Mouse (Mus musculus) adrenal gland, adult (tissue): ENCODE results near the gene Tmem95.

Experiments
- DNase-seq, 2 experiments: peaks; one replicate each; pipeline ENCODE4 v3.0.0; 2022 to 2023; ENCODE audit warnings: low spot score in 1 of 2; ENCODE audit not compliant: inconsistent age in 2 of 2

The Tmem95 gene

GRCm38 (mm10) chr11:69877878-69878277 is at the start of gene Tmem95:
Gene Tmem95, minus strand, starts transcription at chr11:69878018.
- DNase-seq: no peak

DNA sequence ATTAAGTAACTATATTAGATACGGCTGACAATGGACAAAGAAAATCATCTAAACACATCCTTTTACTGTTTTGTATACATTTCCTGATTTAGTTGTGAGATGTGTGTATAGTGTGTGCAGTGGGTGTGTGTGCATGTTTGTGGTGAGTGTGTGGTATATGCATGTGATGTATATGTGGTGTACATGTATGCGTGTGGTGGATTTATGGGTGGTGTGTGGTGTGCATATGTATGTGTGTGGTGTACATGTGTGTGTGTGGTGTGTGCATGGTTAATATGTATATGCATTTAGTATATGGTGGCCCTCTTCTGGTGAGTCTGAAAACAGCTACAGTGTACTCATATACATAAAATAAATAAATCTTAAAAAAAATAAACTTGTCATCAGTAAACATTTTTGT is 49.7 kb upstream of the Tmem95 start:
- DNase-seq: no peak

- DNase-seq: peak in 1 of 2 experiments; percentile 70
Observed at GRCm38 (mm10) chr11:69922796-69923195, 45.0 kb upstream of the Tmem95 start.

DNA sequence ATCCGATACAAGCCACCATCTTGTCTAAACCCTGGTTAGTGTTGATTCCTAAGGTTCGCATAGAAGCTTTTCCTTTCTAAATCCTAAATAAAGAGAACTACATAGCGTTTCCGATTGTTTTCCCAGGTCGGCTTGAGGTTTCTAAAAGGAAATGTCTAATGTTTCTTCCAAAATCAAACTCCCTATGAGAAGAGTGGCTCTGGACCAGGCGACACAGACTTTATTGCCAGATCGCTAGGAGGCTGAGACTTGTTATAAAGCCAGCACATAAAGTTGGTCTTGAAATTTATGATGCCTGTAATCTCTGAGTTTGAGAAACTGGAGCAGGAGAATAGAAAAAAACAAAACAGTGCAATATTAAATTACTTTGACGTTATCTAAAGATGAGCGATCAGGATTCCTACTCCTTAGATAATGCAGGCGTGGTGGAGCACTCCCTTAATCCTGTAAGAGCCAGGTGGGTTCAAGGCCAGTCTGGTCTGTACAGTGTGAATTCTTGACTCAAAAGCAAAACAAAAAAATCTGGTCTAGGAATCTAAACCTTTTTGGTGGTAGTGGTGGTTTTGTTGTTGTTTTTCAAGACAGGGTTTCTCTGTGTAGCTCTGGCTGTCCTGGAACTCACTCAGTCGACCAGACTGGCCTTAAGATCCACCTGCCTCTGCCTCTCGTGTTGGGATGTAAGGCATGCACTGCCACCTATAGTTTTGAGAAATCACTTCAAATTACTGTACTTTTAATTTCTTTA is 44.4 kb upstream of the Tmem95 start:
- peak in 1 of 2 experiments; percentile 81 for DNase-seq

- DNase-seq: peak; percentile 100
Observed at GRCm38 (mm10) chr11:69921114-69922011, 43.5 kb upstream of the Tmem95 start, which contains the start of gene Eif5a. Gene Eif5a, minus strand, starts transcription at chr11:69921958.

DNA sequence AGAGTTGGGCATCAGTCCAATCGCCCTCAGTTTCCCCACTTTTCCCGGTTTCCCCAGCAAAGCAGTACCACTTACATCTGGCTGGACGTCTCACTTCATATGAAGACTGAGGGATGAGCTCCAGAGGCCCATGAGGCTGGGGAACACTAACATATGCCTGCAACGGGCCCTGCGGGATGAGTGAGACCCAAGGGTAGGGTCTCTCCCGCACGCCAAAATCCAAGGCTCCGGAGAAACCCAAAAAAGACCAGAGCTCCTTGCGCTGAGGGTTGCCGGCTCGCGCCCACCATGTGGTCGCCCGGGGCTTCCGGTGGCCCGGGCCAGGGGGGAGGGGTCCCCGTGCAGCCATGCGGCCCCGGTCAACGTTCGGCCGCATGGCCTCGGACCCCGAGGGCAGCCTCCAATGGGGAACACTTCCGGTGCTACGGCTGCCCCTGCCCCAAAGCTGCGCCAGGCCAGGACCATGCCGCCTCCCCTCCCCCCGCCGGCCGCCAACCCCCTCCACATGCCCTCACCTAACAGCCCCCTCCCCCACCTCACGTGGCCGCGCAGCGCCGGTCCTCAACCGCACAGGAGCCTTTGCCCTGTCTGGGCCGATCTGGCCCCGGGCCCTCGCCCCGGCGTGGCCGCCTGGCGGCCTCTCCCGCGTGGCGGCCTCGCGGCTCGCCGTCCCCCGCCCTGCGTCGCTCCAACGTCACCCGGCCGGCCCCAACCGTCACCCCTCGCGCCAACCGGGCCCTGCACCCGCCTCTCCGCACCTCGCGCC is 42.6 kb upstream of the Tmem95 start:
- peak in 1 of 2 experiments; percentile 66 for DNase-seq

GRCm38 (mm10) chr11:69919661-69920265 is 41.9 kb upstream of the Tmem95 start:
- DNase-seq: peak; percentile 86 to 94

DNA sequence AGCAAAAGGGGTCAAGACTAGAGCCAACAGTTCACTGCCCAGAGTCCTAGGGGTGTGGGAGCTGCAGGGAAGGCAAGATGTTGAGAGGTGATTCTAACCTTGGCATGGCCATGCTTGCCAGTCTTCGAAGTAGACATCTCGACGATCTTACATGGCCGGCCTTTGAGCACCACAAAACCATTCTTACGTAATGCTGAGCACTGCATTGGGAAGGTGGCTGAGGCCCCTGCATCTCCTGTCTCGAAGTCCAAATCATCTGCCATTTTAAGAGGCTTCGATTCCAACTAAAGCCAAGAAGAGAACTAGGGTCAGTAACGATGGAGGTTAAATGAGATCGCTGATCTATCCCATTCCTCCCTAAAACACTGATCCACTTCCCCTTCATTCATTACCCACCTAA is 41.2 kb upstream of the Tmem95 start:
- DNase-seq: peak in 1 of 2 experiments; percentile 61

GRCm38 (mm10) chr11:69918118-69918517 is 40.3 kb upstream of the Tmem95 start:
- peak in 1 of 2 experiments; percentile 36 for DNase-seq

DNA sequence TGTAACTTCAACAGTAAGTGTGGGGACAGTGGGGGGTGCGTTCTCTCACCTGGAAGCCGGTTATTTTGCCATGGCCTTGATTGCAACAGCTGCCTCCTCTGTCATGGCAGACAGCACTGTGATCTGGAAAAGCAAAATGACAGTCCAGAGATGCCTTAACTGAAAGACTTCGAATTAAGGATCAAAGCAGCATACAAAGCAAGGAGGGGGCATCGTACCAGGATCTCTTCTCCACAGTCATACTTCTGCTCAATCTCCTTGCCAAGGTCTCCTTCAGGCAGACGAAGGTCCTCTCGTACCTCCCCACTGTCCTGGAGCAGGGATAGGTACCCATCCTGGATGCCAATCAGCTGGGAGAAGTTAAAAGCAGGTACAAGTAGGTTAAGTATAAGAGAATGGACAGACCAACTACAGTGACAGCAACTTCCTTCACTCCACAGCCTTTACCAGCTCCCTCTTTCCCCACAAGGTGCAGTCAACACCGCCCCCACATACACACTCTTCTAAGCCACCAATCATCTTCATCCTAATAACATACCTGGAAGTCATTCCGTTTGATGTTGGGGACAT is 39.6 kb upstream of the Tmem95 start:
- DNase-seq: peak in 1 of 2 experiments; percentile 32

DNA sequence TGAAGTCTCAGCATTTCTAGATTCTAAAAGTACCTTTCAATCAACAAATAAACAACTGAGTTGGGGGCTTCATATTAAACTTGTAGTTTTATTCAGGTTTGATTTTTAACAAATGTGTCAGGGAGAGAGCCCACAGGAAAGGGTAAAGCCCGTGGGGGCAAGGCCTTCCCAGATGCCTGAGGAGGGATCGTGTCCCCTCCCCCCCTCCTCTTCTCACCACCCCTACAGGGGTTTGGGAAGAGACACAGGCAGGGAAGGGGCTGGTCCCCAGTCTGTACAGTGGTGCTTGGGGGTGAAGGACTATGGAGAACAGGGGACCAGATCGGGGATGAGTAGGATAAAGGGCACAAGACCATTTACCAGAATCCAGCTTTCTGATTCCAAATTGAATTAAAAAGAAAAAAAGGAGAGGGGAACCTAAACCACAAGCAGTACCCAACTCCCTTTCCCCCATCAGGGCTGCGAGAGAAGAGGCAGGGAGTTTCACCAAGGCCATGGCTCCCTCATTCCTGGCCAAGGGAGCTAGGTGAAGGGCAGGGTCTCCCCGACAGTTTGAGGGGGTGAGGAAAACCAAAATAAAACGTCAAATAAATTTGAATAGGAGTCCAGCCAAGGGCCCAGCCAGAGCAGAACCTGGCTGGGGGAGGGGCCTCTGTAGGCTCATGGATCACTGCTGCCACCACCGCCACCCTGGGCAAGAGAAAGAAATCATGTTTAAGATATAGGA is 39.0 kb upstream of the Tmem95 start:
- peak in 1 of 2 experiments; percentile 39 for DNase-seq

DNA sequence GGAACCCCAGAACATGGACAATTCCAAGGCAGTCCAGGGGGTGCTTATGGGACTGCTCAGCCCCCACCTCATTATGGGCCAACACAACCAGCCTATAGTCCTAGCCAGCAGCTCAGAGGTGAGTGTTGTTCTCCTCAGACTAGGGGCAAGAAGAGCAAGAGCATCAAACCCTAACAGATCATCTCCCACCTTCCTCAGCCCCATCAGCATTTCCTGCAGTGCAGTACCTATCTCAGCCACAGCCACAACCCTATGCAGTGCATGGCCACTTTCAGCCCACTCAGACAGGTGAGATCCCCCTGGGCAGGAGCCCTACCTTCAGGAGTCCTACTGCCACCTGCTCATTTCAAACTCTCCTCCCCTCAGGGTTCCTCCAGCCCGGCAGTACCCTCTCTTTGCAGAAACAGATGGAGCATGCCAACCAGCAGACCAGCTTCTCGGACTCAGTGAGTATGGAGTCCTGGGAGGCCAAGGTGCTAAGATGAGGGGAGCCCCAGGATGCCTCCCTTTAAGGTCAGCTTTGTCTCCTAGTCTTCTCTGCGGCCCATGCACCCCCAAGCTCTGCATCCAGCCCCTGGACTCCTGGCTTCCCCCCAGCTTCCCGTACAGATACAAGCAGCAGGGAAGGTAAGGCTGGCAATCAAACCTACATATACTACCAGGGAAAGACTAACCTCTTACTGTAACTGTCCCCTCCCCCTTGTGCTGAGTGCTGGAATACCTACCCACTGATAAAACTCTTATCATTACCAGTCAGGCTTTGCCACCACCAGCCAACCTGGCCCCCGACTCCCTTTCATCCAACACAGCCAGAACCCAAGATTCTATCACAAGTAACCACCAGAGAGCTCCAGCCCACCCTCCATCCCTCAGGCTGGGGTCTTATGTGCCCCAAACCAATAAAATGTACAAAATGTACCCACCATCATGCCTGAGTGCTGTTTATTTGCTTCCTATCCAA is 38.1 kb upstream of the Tmem95 start:
- peak in 1 of 2 experiments; percentile 45 for DNase-seq

DNA sequence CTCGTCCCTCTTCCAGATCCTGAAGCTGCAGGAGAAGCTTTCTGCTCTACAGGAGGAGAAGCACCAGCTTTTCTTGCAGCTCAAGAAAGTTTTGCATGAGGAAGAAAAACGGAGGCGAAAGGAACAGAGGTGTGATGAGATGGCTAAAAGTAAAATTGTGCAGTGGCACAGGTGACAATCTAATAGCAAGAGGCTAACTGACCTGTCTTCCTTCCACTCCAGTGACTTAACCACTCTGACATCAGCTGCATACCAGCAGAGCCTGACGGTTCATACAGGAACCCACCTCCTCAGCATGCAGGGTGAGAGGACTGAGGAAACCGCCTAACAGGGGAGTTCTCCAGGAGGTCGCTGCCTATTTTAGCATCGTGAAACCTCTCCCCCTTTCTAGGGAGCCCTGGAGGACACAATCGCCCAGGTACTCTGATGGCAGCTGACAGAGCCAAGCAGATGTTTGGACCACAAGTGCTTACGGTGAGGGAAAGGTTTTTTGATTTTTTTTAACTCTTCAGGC is 37.2 kb upstream of the Tmem95 start:
- peak in 1 of 2 experiments; percentile 45 for DNase-seq

GRCm38 (mm10) chr11:69914372-69914764 is 36.5 kb upstream of the Tmem95 start:
- no peak for DNase-seq

DNA sequence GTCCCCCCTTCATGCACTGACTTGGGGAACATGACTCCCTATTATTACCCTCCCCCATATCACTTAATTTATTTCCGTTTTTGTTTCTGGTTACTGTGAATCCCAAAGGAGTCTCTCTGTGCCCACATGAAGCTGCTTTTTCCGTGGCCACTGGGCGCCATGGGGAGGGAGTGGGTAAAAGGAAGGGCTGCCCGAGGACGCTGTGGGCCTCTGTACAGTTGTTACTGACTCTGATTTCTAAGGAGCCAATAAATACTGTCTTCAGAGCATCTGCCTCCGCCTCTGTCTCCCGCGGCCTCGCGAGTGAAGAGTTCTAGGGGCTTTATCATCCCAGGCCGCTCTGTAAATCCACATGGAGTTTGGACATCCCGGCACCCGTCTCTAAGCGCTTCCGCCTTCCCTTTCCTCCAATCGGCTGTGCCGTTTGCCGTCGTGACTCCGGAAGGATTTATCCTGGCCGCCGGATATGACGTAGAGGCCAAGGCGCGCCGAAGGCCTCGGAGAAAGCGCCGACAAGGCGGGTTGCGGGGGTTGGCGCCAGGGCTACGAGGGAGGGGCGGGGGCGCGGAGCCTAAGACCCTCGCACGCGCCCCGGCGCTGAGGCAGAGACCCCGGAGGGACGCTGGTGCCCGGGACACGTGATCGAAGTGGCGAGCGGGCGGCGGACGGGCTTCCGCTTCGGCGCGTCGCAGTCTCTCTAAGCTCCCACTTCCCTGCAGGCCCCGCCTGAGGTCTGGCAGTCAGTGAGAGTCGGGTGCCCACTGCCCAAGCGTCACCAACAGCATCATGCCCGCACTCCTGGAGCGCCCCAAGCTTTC is 35.9 kb upstream of the Tmem95 start, which contains the start of gene Gps2:
Gene Gps2 (plus strand): TSS at position 335 of the 818 bp plus-strand sequence.
- DNase-seq: peak; percentile 94 to 98

DNA sequence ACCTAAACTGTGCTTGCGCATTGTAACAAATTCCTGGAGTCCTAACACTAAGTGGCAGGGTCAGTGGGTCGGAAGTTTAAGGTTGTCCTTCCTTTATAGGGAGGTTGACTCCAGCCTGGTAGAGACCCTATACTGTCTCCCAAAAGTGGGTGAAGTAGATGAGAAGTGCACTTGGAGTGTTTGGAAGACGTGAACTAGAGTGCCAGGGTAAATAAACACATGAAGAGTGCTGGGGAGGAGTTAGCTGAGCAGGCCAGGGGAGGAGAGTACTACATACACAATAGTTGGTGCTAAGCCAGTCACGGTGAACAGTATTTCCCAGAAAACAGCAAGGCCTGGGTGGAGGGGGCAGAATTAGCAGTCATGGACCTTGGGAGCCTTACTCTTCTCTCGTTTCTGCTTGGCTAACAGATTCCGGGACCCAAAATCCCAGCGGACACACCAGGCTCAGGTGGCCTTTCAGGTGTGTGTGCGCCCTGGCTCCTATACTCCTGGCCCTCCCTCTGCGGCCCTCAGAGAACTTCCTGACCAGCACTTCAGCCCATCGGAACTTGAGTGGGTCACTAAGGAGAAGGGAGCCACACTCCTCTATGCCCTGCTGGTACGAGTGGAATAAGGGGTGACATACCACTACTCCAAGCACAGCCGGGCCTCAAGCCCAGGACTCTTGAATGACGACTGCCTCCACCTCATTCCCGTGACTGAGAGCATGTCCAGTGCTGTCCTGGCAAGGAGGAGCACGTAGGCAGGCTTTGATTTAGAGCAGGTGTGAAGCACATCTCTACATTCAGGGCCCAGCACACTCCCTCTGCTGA is 35.1 kb upstream of the Tmem95 start:
- peak in 1 of 2 experiments; percentile 58 for DNase-seq
